Mouse (Mus musculus) urinary bladder, postnatal 25 days (tissue): ENCODE data around the gene Znrf3.
A peak's percentile ranks its signal among the peaks of the same experiment; 100 is the strongest.

Experiments
- DNase-seq: peaks from one replicate; pipeline ENCODE4 v3.0.0; 2022; ENCODE audit warnings: low spot score

Znrf3 gene

GRCm38 (mm10) chr11:5239706-5240690 is 204.6 kb downstream of the Znrf3 start:
- peak; percentile 29 for DNase-seq
